Mouse (Mus musculus): ENCODE measurements around the gene Pcdh15.

Gene Pcdh15

DNA sequence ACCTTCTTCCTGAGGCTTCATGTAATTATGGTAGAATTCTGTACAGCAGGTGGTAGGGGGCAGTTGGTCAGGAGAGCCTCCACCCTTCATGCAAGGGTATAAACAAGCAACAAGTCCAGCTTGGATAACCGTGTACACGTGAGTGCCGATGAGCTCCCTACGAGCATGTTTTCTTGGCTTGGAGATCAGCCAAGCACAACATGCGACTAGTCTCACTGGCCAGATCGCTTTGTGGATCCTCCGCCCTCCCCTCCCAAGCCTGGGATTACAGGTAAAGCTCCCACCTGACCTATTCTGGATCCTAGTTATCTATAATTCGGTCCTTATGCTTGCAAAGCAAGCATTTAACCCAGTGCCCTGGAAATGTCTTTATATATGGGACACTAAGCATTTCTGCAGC lies 202.8 kb downstream of the Pcdh15 start:
- in situ Hi-C loops (cut with MboI; ENCODE audit: low pct_unique_long_range_greater_than_20kb in 1 of 2, low sequenced_read_pairs in 2 of 2, unreplicated experiment in 1 of 2), result no loop called here

DNA sequence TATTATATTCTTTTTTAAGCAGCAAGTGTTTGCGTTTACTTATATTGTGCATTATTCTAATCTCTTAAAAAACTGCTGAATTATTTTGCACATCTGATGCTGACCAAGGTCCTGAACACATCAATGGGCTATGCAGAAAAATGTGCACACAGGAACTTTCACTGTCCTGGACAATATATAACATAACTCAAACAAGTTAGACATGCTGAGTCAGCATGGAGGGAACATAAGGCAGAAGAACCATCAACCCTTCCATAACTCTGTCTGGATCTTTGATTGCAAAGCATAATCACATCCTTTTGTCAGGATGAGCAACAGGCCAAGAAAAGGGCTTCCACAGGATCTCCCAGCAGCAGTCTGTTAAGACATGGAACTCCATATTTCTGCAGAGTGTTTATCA lies 207.5 kb downstream of the Pcdh15 start:
- in situ Hi-C loops (cut with MboI; ENCODE audit: low pct_unique_long_range_greater_than_20kb in 1 of 2, low sequenced_read_pairs in 2 of 2, unreplicated experiment in 1 of 2), result no loop called here

DNA sequence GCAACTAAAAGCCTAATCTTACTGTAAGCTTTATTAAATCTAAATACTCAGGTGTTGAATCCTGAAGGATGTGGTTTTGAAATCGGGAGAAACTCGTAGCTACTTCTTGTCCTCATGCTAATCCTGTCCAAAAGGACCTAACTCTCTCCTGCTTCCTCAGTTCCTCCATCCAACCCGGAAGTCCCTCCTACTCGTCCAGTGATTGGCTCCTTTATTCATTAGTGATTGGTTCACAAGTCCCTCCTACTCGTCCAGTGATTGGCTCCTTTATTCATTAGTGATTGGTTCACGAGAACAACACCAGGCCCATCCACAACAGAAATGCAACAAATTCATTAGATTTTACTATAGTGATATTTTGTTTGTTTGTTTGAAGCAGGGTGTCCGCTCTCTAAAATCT lies 227.7 kb downstream of the Pcdh15 start:
- in situ Hi-C loops (cut with MboI; ENCODE audit: low pct_unique_long_range_greater_than_20kb in 1 of 2, low sequenced_read_pairs in 2 of 2, unreplicated experiment in 1 of 2), result no loop called here

DNA sequence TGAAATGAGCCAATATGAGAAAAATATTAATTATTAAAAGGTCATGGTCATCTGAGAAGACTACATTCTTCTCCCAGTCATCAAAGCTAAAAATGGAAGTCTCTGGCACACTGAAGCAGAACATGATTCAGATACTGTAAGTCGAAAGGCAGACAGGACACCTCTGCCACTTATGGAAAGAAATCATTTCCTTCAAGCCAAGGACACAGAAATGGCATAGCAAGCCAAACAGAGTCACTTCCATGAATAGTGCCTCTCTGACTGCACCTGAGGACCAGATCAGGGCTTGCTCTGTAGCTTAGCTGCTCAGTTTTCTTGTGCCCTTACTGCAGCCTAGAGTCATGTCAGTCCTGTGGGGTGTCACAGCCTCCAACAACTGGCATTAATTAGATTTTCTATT lies 234.3 kb downstream of the Pcdh15 start:
- in situ Hi-C loops (cut with MboI; ENCODE audit: low pct_unique_long_range_greater_than_20kb in 1 of 2, low sequenced_read_pairs in 2 of 2, unreplicated experiment in 1 of 2), result no loop called here

DNA sequence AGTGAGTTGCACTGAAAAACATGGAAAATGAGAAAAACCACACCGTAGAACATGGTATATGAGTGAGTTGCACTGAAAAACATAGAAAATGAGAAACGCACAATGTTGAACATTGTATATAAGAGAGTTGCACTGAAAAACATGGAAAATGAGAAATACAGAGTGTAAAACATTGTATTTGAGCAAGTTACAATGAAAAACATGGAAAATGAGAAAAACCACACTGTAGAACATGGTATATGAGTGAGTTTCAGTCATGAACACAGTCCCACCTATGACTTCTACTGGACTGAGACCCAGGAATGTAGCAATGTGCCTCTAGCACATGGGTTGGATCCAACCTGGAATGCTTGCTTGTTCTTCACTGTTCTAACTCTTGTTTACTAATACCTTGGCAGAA lies 279.9 kb downstream of the Pcdh15 start:
- in situ Hi-C loops (cut with MboI; ENCODE audit: low pct_unique_long_range_greater_than_20kb in 1 of 2, low sequenced_read_pairs in 2 of 2, unreplicated experiment in 1 of 2), result loop anchor here in 1 of 2 experiments (25.0 kb wide), 1 partner anchor 267 kb away; no protein-coding TSS in a partner anchor

DNA sequence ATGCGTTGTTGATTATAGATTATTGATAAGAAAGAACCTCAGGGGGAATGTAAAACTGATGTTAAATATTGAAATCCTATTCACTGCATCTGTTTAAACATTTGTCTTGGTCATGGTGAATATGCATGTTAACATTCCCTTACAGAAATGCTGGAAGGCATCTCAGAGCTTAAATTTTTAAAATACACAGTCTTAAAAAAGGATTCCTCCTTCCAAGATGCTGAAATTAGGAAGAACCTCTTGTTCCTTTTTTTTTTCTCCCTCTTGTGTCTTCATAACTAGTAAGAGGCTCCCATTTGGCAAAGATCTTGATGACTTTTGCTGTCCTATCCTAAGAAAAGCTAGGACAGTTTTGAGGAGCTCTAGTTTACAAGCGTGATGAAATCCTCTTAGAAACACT lies 284.9 kb downstream of the Pcdh15 start:
- in situ Hi-C loops (cut with MboI; ENCODE audit: low pct_unique_long_range_greater_than_20kb in 1 of 2, low sequenced_read_pairs in 2 of 2, unreplicated experiment in 1 of 2), result loop anchor here in 1 of 2 experiments (25.0 kb wide), 1 partner anchor 272 kb away; no protein-coding TSS in a partner anchor

DNA sequence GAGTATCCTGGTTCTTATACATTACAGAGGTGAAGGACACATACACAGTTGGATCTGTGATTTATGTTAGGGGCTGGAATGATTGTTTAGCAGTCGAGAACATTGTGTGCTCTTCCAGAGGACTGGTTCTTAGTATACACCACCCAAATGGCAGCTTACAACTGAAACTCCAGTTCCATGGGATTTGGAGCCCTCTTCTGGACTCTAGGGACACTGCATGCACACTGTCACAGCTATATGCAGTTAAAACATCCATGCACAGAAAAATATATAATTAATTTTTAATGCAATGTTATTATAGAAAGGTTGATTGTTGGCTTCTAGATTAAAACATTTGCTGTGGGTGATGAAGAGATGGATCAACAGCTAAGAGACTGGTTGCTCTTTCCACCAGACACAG lies 301.3 kb downstream of the Pcdh15 start:
- in situ Hi-C loops (cut with MboI; ENCODE audit: low pct_unique_long_range_greater_than_20kb in 1 of 2, low sequenced_read_pairs in 2 of 2, unreplicated experiment in 1 of 2), result loop anchor here in 1 of 2 experiments (10.0 kb wide), 1 partner anchor 296 kb away; no protein-coding TSS in a partner anchor

DNA sequence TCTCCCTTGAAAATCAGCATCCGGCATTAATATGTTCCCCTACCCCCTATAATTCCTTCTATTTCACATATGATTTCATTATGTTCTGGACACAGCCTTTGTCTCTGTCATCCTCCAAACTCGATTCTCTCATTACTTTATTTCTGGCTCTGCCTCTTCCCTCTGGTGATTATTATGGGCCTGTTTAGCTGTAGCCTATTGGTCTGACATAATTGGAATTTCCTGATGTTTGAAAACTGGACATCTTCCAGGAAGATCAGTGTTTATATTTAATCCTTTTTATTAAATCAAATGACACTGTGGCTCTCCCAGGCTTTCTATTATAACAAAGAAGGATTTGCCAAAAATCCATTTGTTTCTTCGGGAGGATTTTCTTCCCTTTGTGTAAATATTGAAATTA lies 326.3 kb downstream of the Pcdh15 start:
- in situ Hi-C loops (cut with MboI; ENCODE audit: low pct_unique_long_range_greater_than_20kb in 1 of 2, low sequenced_read_pairs in 2 of 2, unreplicated experiment in 1 of 2), result no loop called here

DNA sequence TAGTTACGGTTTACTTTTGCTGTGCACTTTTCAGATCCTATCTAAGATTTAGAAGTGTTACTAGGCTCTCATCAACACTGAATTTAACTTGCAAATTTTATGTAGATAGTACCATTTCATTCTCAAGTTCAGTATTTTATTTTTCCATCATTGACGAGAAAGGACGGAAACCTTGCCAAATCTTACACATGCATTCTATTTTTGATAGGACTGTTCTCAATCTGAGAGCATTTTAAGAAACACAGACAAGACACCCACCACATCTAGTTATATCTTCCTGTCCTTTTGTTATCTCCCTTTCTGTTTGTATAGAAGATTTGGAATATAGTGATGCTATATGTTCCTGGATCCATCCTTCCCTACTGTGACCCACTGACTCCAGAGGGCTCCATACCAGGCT lies 332.2 kb downstream of the Pcdh15 start:
- in situ Hi-C loops (cut with MboI; ENCODE audit: low pct_unique_long_range_greater_than_20kb in 1 of 2, low sequenced_read_pairs in 2 of 2, unreplicated experiment in 1 of 2), result no loop called here

DNA sequence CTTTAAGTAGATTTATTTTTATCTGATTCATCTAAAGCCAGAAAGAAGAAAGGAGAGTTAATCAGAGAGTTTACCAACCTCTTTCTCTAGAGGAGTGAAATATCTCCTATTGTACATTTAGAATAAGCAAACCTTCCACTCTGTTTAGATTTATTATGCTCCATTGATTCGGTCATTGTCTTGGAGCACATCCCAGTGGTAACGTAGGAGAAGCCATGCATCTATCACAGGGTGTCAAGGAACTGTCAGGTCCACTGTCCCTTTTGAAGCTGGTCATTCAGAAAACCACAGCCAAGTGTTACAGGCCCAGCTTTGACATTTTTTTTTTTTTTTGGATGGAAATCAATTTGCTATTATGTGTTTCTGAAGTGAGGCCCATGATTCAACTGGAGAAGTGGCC lies 384.9 kb downstream of the Pcdh15 start:
- in situ Hi-C loops (cut with MboI; ENCODE audit: low pct_unique_long_range_greater_than_20kb in 1 of 2, low sequenced_read_pairs in 2 of 2, unreplicated experiment in 1 of 2), result no loop called here

DNA sequence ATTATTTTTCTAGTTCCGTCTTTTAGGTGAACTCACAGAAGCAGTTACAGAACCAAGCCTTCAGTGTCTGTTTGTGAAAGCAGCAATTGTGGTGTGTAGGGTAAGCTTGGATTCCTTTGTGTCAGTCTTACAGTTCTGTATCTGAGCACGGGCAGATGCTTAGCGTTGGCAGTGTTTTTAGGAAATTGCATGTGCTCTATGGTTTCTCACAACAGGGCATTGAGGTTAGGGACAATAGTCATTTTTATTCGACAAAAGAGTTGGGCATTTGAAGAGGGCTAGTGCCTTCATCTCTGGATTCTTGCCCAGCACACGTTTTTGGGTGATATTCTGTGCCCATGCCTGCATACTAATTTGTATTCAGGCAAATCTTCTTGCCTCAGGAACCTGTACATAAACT lies 392.5 kb downstream of the Pcdh15 start:
- in situ Hi-C loops (cut with MboI; ENCODE audit: low pct_unique_long_range_greater_than_20kb in 1 of 2, low sequenced_read_pairs in 2 of 2, unreplicated experiment in 1 of 2), result no loop called here

DNA sequence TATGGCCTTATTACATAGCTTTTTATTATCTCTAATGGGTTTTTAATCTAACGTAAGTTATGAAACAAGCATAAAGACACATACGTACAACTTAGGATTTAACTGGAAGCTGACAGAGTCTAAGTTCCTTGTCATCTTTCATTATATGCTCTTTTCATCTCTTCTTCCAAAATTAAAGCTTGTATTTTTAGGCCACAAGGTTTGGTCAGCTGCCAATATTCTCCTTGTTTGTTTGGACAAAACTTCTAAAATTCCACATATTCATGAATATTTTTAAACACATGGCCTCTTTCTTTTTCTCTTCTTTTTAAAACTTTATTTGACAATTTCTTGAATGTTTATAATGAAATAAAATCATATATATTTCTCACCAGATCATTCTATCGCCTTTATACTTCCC lies 415.7 kb downstream of the Pcdh15 start:
- in situ Hi-C loops (cut with MboI; ENCODE audit: low pct_unique_long_range_greater_than_20kb in 1 of 2, low sequenced_read_pairs in 2 of 2, unreplicated experiment in 1 of 2), result no loop called here

DNA sequence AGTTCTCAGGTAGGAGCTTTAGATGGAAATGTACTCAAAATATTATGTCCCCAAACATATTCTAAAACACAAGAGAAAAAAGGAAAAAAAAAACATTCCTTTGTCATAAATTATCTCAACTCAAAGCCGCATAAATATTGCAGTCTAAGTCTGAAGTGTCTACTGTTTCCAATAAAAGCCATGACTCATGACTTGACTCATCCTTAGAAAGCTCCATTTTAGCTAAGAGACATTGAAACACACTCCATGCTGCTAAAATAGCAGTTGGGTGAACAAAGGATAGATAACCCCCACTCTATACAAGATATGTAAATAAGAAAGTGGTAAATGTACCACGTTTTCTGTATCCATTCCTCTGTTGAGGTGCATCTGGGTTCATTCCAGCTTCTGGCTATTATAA lies 416.6 kb downstream of the Pcdh15 start:
- in situ Hi-C loops (cut with MboI; ENCODE audit: low pct_unique_long_range_greater_than_20kb in 1 of 2, low sequenced_read_pairs in 2 of 2, unreplicated experiment in 1 of 2), result no loop called here

DNA sequence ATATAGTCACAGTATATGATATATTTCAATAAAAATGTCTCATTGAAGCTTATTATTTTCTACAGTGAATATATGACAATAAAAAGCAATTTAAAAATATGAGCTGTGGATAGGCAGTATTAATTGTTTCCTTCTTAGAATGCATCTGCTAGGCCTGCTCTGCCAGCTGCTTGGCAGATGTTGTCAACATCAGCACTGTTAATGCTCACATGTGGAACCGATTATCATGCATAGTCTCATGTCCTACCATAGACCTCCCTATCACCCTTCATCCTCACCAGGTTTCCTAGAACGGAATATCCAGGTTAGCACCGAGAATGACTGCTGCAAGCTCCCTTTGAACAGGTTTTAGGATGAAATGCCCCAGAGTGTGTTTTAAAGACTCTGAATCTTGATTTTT lies 420.3 kb downstream of the Pcdh15 start:
- in situ Hi-C loops (cut with MboI; ENCODE audit: low pct_unique_long_range_greater_than_20kb in 1 of 2, low sequenced_read_pairs in 2 of 2, unreplicated experiment in 1 of 2), result no loop called here

DNA sequence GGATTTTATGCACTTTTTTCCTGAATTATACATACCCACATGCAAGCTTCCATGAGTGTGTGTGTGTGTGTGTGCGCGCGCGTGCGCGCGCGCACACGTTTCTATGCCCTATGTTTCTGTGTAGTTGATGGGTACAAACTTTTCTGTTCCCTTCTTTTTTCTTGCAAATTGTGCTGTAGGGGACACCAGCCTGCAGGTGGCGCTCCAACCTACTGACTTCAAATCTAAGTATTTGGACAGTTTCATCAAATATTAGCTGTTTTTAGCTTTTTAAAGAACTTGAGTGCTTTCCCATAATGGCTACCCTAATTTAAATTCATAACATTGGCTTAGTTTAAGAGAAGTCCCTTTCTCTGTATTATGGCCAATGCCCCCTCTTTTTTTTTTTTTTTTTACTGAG lies 453.7 kb downstream of the Pcdh15 start:
- in situ Hi-C loops (cut with MboI; ENCODE audit: low pct_unique_long_range_greater_than_20kb in 1 of 2, low sequenced_read_pairs in 2 of 2, unreplicated experiment in 1 of 2), result no loop called here

DNA sequence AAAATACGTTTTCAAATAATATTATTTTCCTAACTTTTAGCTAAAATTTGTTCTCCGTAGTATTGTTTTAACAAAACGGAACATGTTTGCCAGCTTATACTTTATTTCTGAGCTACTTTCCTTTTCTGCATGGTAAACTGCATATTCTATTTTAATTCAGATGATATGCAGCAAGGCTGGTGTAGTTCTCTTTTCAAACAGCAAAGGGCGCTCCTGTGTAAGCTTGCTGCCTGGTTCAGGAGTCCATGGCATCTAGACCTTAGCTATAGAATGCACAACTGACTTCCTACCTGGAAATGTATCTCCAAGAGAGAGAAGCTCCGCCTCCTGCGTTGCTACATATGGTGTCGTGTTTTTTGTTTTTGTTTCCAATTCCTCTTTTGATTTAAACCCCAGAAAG lies 465.1 kb downstream of the Pcdh15 start:
- in situ Hi-C loops (cut with MboI; ENCODE audit: low pct_unique_long_range_greater_than_20kb in 1 of 2, low sequenced_read_pairs in 2 of 2, unreplicated experiment in 1 of 2), result no loop called here

DNA sequence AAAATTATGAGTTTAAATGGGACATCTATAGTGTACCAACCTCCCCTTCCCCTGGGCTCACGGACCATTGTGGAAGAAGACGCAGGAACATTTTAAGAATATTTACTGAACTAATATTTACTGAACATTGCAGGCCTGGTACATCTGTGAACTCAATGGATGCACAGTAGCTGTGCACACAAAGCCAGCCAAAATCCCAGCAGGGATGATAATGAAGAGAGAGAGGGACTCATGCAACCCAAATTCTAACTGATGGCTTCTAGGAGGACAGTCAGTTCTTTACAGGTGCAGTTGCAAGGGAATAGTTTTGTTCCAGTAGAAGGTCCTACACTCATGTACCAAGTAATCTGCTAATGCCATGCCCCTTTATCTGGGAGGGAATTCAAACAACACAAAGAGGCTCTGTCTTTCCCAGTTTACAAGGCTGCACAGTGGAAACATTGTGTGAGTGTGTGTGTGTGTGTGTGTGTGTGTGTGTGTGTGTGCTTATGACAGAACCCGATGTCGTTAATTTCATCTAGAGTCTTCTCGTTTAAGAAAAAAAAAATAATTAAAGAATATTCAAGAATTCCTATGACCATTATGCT lies 475.7 kb downstream of the Pcdh15 start:
- in situ Hi-C loops (cut with MboI; ENCODE audit: low pct_unique_long_range_greater_than_20kb in 1 of 2, low sequenced_read_pairs in 2 of 2, unreplicated experiment in 1 of 2), result no loop called here

DNA sequence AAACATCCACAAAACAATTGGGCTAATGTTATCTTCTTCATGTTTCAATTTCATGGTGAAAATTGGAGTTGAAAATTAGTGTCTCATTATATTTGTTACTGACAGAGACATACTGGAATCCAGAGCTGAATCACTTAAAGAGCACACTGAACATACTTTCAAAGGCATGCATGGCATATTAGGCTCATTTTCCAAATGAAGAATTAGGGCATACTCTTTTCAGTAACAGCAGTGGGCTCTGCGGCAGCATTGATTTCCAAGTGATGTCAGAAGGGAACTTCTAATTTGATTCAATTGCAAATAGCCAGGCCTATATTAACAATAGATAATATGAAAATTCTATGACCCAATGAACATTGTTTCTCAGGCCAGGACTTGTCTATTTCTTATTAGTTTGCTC lies 568.4 kb downstream of the Pcdh15 start:
- in situ Hi-C loops (cut with MboI; ENCODE audit: low pct_unique_long_range_greater_than_20kb in 1 of 2, low sequenced_read_pairs in 2 of 2, unreplicated experiment in 1 of 2), result no loop called here

DNA sequence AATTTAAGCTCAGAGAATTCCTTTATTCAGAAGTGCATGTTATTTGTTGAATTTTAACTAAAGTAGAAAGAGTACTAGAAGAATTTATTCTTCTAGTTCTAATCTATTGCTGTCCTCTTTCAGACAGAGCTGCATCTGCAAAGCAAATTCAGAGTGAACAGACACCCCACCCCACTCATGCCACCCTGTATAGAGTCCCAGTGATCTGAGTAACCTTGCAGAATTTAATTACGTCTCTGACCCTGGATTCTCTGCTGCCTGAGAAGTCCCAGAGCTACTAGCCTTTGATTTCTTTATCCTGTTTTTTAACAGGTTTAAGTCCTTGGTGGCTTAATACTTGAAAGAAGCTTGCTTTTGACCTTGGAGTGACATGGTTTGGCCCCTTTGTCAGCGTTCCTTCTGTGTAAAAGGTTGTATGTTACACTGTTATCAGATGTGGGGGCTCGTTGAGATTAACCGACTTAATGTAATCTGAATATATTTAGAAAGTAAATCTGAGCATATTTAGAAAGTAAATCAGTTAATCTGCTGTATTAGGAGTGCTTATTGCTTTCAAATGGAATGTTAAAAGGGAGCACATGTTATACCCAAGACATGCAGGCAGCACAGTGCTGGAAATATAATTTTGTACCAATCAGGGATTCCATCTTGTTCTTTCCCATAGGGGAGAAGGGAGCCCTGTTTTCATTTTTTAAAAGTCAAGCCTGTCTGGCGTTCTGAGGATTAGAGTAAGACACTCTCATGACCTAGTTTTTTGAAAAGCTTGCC lies 601.6 kb downstream of the Pcdh15 start:
- in situ Hi-C loops (cut with MboI; ENCODE audit: low pct_unique_long_range_greater_than_20kb in 1 of 2, low sequenced_read_pairs in 2 of 2, unreplicated experiment in 1 of 2), result no loop called here

DNA sequence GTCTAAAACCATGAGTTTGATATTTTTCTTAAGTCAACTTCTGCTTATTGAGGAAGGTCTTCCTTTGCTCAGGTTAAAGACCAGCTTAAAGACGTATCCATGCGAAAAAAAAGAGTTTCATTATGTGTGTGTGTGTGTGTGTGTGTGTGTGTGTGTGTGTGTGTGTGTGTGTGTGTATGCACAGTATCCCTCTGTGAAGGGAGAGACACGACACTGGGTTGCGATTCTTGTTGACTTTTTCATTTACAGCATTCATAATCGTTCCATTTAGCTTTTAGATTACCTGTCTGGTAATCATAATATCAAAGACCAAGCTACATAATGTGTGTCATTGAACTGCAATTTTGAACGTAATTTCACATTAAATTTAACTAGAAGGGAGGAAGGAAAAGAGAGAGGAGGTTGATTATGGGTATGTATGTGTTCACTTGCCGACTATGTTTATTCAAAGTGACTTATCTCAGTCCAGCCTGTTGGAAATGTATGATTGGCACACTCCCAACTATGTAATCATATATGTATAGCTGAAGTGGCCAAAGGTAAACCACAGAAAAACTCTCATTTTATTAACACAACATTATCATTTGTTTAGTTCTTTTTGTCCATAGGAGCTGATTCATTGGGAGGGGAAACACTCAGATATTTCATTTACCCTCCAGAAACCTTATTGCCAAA lies 626.6 kb downstream of the Pcdh15 start:
- in situ Hi-C loops (cut with MboI; ENCODE audit: low pct_unique_long_range_greater_than_20kb in 1 of 2, low sequenced_read_pairs in 2 of 2, unreplicated experiment in 1 of 2), result no loop called here

Measured in mouse embryonic stem cell (cell line).